Mouse (Mus musculus): Measurements from ENCODE around the gene Acta2. TPM values are rescaled to one million over a fixed set of nuclear protein-coding genes. Genes with fewer than 3 reads are reported as not detected.
"Not testable (repeated sequence)": the region's sequence is repeated elsewhere in the genome, so short reads cannot be mapped to it uniquely, and the experiment has no call there.

Acta2 gene
- polyA plus RNA-seq, 1 experiment from 2014 or later = 787 TPM

GRCm38 (mm10) chr19:34212489-34213250 is 42.7 kb downstream of the Acta2 start:
- in situ Hi-C loops (cut with MboI; ENCODE audit: low pct_unique_long_range_greater_than_20kb) = no loop called here
- ATAC-seq = no peak

GRCm38 (mm10) chr19:34210841-34211240 is 44.5 kb downstream of the Acta2 start:
- POLR2A ChIA-PET = no interaction called here
- in situ Hi-C loops (cut with MboI; ENCODE audit: low pct_unique_long_range_greater_than_20kb) = no loop called here
- no peak for ATAC-seq

More at GRCm38 (mm10) chr19:34212489-34213250, 42.7 kb downstream of the Acta2 start:
- POLR2A ChIA-PET = interaction anchor here (0.7 to 1.0 kb wide), 2 partner anchors 11 to 12 kb away, joined by 3 read pairs; no protein-coding TSS in a partner anchor
- DNase-seq (ENCODE audit: low read depth, low spot score) = no peak
- CTCF ChIA-PET = interaction anchor here (0.9 to 2.9 kb wide), 4 partner anchors 9 to 21 kb away, joined by 3 to 7 read pairs (median 4); no protein-coding TSS in a partner anchor
- no peak for TF ChIP-seq CTCF (IDR thresholded peaks at IDR 0.05)
- H3K27me3 ChIP-seq = no peaks in the 10 kb centered on the region

GRCm38 (mm10) chr19:34209930-34210581 is 45.3 kb downstream of the Acta2 start:
- ATAC-seq (peak; percentile 5), DNase-seq (ENCODE audit: low read depth, low spot score) (no peak)
- H3K27me3 ChIP-seq = no peaks in the 10 kb centered on the region
- ChIA-PET CTCF (interaction anchor here (1.0 to 2.9 kb wide), 3 partner anchors 11 to 317 kb away, joined by 3 to 7 read pairs (median 4); no protein-coding TSS in a partner anchor), POLR2A (no interaction called here)
- in situ Hi-C loops (cut with MboI; ENCODE audit: low pct_unique_long_range_greater_than_20kb) = no loop called here
- no peak for TF ChIP-seq CTCF (IDR thresholded peaks at IDR 0.05)

More at GRCm38 (mm10) chr19:34210841-34211240, 44.5 kb downstream of the Acta2 start:
- CTCF ChIA-PET = interaction anchor here (1.0 to 2.9 kb wide), 5 partner anchors 10 to 316 kb away, joined by 3 to 7 read pairs (median 4); no protein-coding TSS in a partner anchor
- TF ChIP-seq CTCF (IDR thresholded peaks at IDR 0.05) = no peak
- no peaks in the 10 kb centered on the region for H3K27me3 ChIP-seq
- DNase-seq (ENCODE audit: low read depth, low spot score) = no peak

- no peak for TF ChIP-seq CTCF (IDR thresholded peaks at IDR 0.05)
- no peaks in the 10 kb centered on the region for H3K27me3 ChIP-seq
- ChIA-PET POLR2A (no interaction called here), CTCF (no interaction called here)
- no peak for DNase-seq (ENCODE audit: low read depth, low spot score)
- no peak for ATAC-seq
- in situ Hi-C loops (cut with MboI; ENCODE audit: low pct_unique_long_range_greater_than_20kb) = no loop called here
Measured at GRCm38 (mm10) chr19:34209031-34209430, 46.4 kb downstream of the Acta2 start.

GRCm38 (mm10) chr19:34206760-34207440 is 48.5 kb downstream of the Acta2 start:
- no peak for ATAC-seq
- no peak for TF ChIP-seq CTCF (IDR thresholded peaks at IDR 0.05)
- H3K27me3 ChIP-seq = no peaks in the 10 kb centered on the region
- no peak for DNase-seq (ENCODE audit: low read depth, low spot score)
- ChIA-PET POLR2A (interaction anchor here (0.9 kb wide), 1 partner anchor 320 kb away, joined by 7 read pairs; no protein-coding TSS in a partner anchor), CTCF (no interaction called here)
- in situ Hi-C loops (cut with MboI; ENCODE audit: low pct_unique_long_range_greater_than_20kb) = no loop called here

- POLR2A ChIA-PET = interaction anchor here (0.7 to 0.9 kb wide), 2 partner anchors 321 to 1414 kb away, joined by 5 to 7 read pairs; no protein-coding TSS in a partner anchor
- DNase-seq (ENCODE audit: low read depth, low spot score); ATAC-seq; CTCF ChIA-PET; H3K27me3 ChIP-seq; in situ Hi-C loops (cut with MboI; ENCODE audit: low pct_unique_long_range_greater_than_20kb): not testable (repeated sequence)
Measured at GRCm38 (mm10) chr19:34206128-34206527, 49.3 kb downstream of the Acta2 start.

GRCm38 (mm10) chr19:34202668-34203067 is 52.7 kb downstream of the Acta2 start:
- CTCF ChIA-PET = no interaction called here

GRCm38 (mm10) chr19:34199488-34199887 is 55.9 kb downstream of the Acta2 start:
- in situ Hi-C loops (cut with MboI; ENCODE audit: low pct_unique_long_range_greater_than_20kb) = no loop called here
- ChIA-PET CTCF (interaction anchor here (1.3 kb wide), 1 partner anchor 11 kb away, joined by 4 read pairs; no protein-coding TSS in a partner anchor), POLR2A (no interaction called here)
- H3K27me3 ChIP-seq = no peaks in the 10 kb centered on the region
- no peak for TF ChIP-seq CTCF (IDR thresholded peaks at IDR 0.05)
- DNase-seq (ENCODE audit: low read depth, low spot score) = no peak
- ATAC-seq = no peak

More at GRCm38 (mm10) chr19:34202668-34203067, 52.7 kb downstream of the Acta2 start:
- no peak for ATAC-seq
- POLR2A ChIA-PET = no interaction called here
- no peak for DNase-seq (ENCODE audit: low read depth, low spot score)
- no peak for TF ChIP-seq CTCF (IDR thresholded peaks at IDR 0.05)
- in situ Hi-C loops (cut with MboI; ENCODE audit: low pct_unique_long_range_greater_than_20kb) = no loop called here
- no peaks in the 10 kb centered on the region for H3K27me3 ChIP-seq

- no peaks in the 10 kb centered on the region for H3K27me3 ChIP-seq
- DNase-seq (ENCODE audit: low read depth, low spot score) (no peak), ATAC-seq (no peak)
- in situ Hi-C loops (cut with MboI; ENCODE audit: low pct_unique_long_range_greater_than_20kb) = no loop called here
- ChIA-PET POLR2A (interaction anchor here (0.6 kb wide), 1 partner anchor 1305 kb away, joined by 4 read pairs; no protein-coding TSS in a partner anchor), CTCF (interaction anchor here (1.3 to 1.5 kb wide), 2 partner anchors 12 to 14 kb away, joined by 4 read pairs; no protein-coding TSS in a partner anchor)
- no peak for TF ChIP-seq CTCF (IDR thresholded peaks at IDR 0.05)
Measured at GRCm38 (mm10) chr19:34198901-34199300, 56.5 kb downstream of the Acta2 start.

- ATAC-seq (peak; percentile 80), DNase-seq (ENCODE audit: low read depth, low spot score) (no peak)
- ChIA-PET CTCF (interaction anchor here (1.5 kb wide), 1 partner anchor 15 kb away, joined by 4 read pairs; no protein-coding TSS in a partner anchor), POLR2A (no interaction called here)
- no peak for TF ChIP-seq CTCF (IDR thresholded peaks at IDR 0.05)
- no peaks in the 10 kb centered on the region for H3K27me3 ChIP-seq
- in situ Hi-C loops (cut with MboI; ENCODE audit: low pct_unique_long_range_greater_than_20kb) = no loop called here
Measured at GRCm38 (mm10) chr19:34198066-34198465, 57.3 kb downstream of the Acta2 start.
